In the genomic region with DNA sequence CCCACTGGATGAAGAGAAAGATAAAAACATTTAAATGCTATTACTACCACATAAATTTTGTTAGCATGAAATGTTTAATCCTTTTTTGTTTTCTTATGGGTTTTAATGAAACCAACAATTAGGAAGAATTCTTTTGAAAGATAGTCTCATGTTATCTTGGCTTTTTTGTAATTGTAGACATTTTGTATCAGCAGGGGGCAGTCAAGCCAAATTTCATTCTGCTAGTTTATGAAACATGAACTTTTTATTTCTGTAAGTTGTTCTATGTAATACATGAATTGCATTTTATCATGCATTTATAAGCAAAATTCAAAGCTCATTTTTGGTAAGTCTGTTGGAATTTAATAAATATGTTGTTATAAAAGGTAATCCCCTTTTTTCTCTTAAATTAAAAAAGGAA, we compare ENCODE assay signal across 8 mouse cellular contexts. TPM values are rescaled to one million over a fixed set of nuclear protein-coding genes. Genes with fewer than 3 reads are reported as not detected.
DNase-seq lines count a peak whose midpoint lies in the region; ATAC-seq and TF ChIP-seq lines count a peak whose summit lies in the region.

No protein-coding gene starts in this region.

- H3K9ac ChIP-seq in intestine, postnatal 0 days (ENCODE audit: low read depth, low read length), result no peak overlapping the region
- H3K9ac ChIP-seq in intestine, embryonic 16.5 days (ENCODE audit: low read depth, low read length), result no peak overlapping the region

- H3K4me2 ChIP-seq in intestine, postnatal 0 days (replicated peaks; ENCODE audit: low read depth), result no peak overlapping the region
- H3K4me2 ChIP-seq in intestine, embryonic 16.5 days (ENCODE audit: low read depth, low read length), result no peak overlapping the region

- H3K4me1 ChIP-seq in intestine, postnatal 0 days (replicated peaks; ENCODE audit: control insufficient read depth, insufficient read depth, low read length), result no peaks in the 10 kb centered on the region
- H3K4me1 ChIP-seq in intestine, embryonic 16.5 days (ENCODE audit: control insufficient read depth, insufficient read depth, low read length), result no peaks in the 10 kb centered on the region; the same call in 1 of the 2 replicates

- H3K9me3 ChIP-seq in intestine, postnatal 0 days (ENCODE audit: control insufficient read depth), result no peaks in the 10 kb centered on the region
- H3K9me3 ChIP-seq in intestine, embryonic 16.5 days (ENCODE audit: control insufficient read depth, low read length), result no peaks in the 10 kb centered on the region

- no peaks in the 10 kb centered on the region for H3K36me3 ChIP-seq in intestine, postnatal 0 days (ENCODE audit: control insufficient read depth, insufficient read depth)
- H3K36me3 ChIP-seq in intestine, embryonic 16.5 days (ENCODE audit: control insufficient read depth, insufficient read depth, low read length), result no peaks in the 10 kb centered on the region

- H3K27me3 ChIP-seq in intestine, postnatal 0 days (replicated peaks; ENCODE audit: control insufficient read depth, insufficient read depth, low read length), result no peaks in the 10 kb centered on the region
- no peaks in the 10 kb centered on the region for H3K27me3 ChIP-seq in intestine, embryonic 16.5 days (replicated peaks; ENCODE audit: control insufficient read depth, insufficient read depth, low read length)

- peak; percentile 67 for TF ChIP-seq CTCF in intestine, postnatal 0 days (IDR thresholded peaks at IDR 0.05; ENCODE audit: low read depth)

- ATAC-seq in CD4-positive, CD25-positive, alpha-beta regulatory T cell, adult 4 months, result no peak
- no peak for ATAC-seq in intestine, postnatal 0 days
- ATAC-seq in intestine, embryonic 16.5 days, result no peak
- ATAC-seq in granulocyte monocyte progenitor cell, adult 5-6 weeks (replicated peaks; ENCODE audit: poor library complexity, severe bottlenecking), result no peak

- peak; percentile 52 for DNase-seq in CD4-positive, CD25-positive, alpha-beta regulatory T cell, adult 2 months (ENCODE audit: low read depth, low spot score)
- peak; percentile 71 for DNase-seq in 3T3-L1 (ENCODE audit: low read depth, low spot score)
- peak; percentile 60 for DNase-seq in induced T-regulatory cell, adult 2 months (ENCODE audit: low read depth)
- no peak for DNase-seq in cerebellum, adult 9-11 months

- no peak overlapping the region for H3K27ac ChIP-seq in intestine, postnatal 0 days (ENCODE audit: low read depth, low read length)
- no peak overlapping the region for H3K27ac ChIP-seq in intestine, embryonic 16.5 days (ENCODE audit: low read length)

- H3K4me3 ChIP-seq in intestine, postnatal 0 days (ENCODE audit: low read depth, low read length), result no peak overlapping the region
- no peak overlapping the region for H3K4me3 ChIP-seq in intestine, embryonic 16.5 days (ENCODE audit: low read length)

RNA-seq across cellular contexts. Expression of a gene that starts 52.5 kb away (rescaled TPM):
- 10 to 100 TPM; 11.1 to 13.4 TPM for polyA plus RNA-seq in CD4-positive, CD25-positive, alpha-beta regulatory T cell, adult 4 months (2017; shearing (Covaris generic))
- polyA plus RNA-seq in intestine, postnatal 0 days (2015; fragmentation: Nextera tagmentation; extraction: Ambion mirVana), result 6.2 and 7.5 TPM in 2 replicates
- 10.1 and 11.2 TPM in 2 replicates for polyA plus RNA-seq in intestine, embryonic 16.5 days (2015; fragmentation: Nextera tagmentation; extraction: Ambion mirVana)
- total RNA-seq in granulocyte monocyte progenitor cell, adult 5-6 weeks (2014; fragmentation: Nextera tagmentation), result 17.3 and 19.0 TPM in 2 replicates
- 13.4 and 27.7 TPM in 2 replicates for total RNA-seq in granulocyte monocyte progenitor cell, adult 5-6 weeks (2017)

RNA-seq across cellular contexts. Expression of a gene that starts 52.8 kb away (rescaled TPM):
- polyA plus RNA-seq in CD4-positive, CD25-positive, alpha-beta regulatory T cell, adult 4 months (2017; shearing (Covaris generic)), result 10 to 100 TPM; 21.9 to 41.4 TPM
- 13.1 and 15.9 TPM in 2 replicates for polyA plus RNA-seq in intestine, postnatal 0 days (2015; fragmentation: Nextera tagmentation; extraction: Ambion mirVana)
- 22.1 and 26.2 TPM in 2 replicates for polyA plus RNA-seq in intestine, embryonic 16.5 days (2015; fragmentation: Nextera tagmentation; extraction: Ambion mirVana)
- 30.6 and 64.1 TPM in 2 replicates for total RNA-seq in granulocyte monocyte progenitor cell, adult 5-6 weeks (2014; fragmentation: Nextera tagmentation)
- 116 and 141 TPM in 2 replicates for total RNA-seq in granulocyte monocyte progenitor cell, adult 5-6 weeks (2017)
